Mouse (Mus musculus): ENCODE results near the gene Nceh1. TPM values are rescaled to one million over a fixed set of nuclear protein-coding genes. Genes with fewer than 3 reads are reported as not detected.
"Not testable (repeated sequence)": the region's sequence is repeated elsewhere in the genome, so short reads cannot be mapped to it uniquely, and the experiment has no call there.

Gene Nceh1
- polyA plus RNA-seq, 1 experiment from 2014 or later = 3.3 TPM

DNA sequence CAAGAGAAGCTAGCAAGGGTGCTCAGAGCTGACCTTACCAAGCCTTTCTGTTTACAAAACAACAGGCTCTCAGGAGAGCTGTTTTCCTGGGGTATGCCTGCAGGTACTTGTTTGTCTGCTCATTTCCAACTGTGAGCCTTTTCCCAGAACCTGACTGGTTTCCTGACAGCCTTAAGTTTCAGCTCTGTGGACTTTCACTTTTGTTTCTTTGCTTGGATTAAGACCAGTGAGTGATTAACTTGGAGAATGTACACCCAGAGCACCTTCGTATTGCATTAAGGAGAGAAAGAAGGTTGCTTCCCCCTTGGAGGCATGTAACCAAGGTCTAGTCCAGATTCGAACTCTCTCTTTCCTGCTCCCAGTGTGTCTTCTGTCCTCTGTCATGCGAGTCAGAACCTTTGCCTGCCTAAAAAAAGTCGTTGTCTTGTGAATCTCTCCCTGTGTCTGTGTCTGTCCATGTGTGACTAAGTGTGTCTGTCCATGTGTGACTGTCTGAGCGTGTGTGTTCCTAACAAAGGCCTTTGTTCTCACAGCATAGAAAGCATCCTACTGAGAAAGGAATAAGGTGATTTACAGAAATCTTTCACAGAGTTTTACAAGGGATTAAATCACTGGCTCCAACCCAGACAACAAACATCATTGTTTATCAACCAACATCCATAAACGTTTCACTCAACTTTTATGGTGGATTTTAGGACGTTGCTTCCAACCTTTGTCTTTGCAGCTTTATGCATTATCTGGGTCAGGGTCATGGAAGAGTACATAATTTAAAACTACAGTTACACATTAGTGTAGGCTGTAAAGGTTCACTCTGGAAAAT lies 90.4 kb downstream of the Nceh1 start:
- Histone ChIP-seq H3K36me3 (ENCODE audit: control insufficient read depth, insufficient read depth, low read length) (no peaks in the 10 kb centered on the region), H3K9ac (ENCODE audit: low read length) (no peak overlapping the region), H3K9me3 (ENCODE audit: control insufficient read depth, low read length) (no peaks in the 10 kb centered on the region), H3K27ac (ENCODE audit: low read depth, low read length) (no peak overlapping the region), H3K4me3 (ENCODE audit: low read depth, low read length) (no peak overlapping the region), H3K27me3 (ENCODE audit: control insufficient read depth, insufficient read depth, low read length) (no peaks in the 10 kb centered on the region), H3K4me2 (ENCODE audit: low read depth, low read length, severe bottlenecking) (no peak overlapping the region), H3K4me1 (replicated peaks; ENCODE audit: control insufficient read depth, insufficient read depth, low read length) (peaks cover 4% of the 10 kb centered on the region; the same call in 1 of the 2 replicates)
- 18% methylated on average over 7 of the region's 7 CpGs for WGBS
- no peak for ATAC-seq (replicated peaks; ENCODE audit: low FRiP score)
- no peak for DNase-seq (ENCODE audit: low spot score)

DNA sequence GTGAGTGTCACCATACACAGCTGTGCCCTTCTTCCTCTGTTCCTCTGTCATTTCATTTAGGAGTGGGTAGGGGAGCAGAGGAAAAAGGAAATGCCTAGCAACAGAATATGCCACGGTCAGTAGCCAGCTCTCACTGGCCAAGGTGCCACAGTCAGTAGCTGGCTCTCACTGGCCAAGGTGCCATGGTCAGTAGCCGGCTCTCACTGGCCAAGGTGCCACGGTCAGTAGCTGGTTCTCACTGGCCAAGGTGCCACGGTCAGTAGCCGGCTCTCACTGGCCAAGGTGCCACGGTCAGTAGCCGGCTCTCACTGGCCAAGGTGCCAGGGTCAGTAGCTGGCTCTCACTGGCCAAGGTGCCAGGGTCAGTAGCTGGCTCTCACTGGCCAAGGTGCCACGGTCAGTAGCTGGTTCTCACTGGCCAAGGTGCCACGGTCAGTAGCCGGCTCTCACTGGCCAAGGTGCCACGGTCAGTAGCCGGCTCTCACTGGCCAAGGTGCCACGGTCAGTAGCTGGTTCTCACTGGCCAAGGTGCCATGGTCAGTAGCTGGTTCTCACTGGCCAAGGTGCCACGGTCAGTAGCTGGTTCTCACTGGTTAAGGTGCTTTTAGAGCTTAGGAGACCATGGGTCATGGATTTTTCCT lies 96.6 kb downstream of the Nceh1 start:
- not testable (repeated sequence) for H3K4me2 ChIP-seq (ENCODE audit: low read depth, low read length, severe bottlenecking); H3K4me1 ChIP-seq (replicated peaks; ENCODE audit: control insufficient read depth, insufficient read depth, low read length); H3K4me3 ChIP-seq (ENCODE audit: low read depth, low read length); H3K27me3 ChIP-seq (ENCODE audit: control insufficient read depth, insufficient read depth, low read length); H3K9ac ChIP-seq (ENCODE audit: low read length); H3K36me3 ChIP-seq (ENCODE audit: control insufficient read depth, insufficient read depth, low read length); DNase-seq (ENCODE audit: low spot score); H3K9me3 ChIP-seq (ENCODE audit: control insufficient read depth, low read length); ATAC-seq (replicated peaks; ENCODE audit: low FRiP score); H3K27ac ChIP-seq (ENCODE audit: low read depth, low read length)
- WGBS = 95% methylated on average over 14 of the region's 14 CpGs

DNA sequence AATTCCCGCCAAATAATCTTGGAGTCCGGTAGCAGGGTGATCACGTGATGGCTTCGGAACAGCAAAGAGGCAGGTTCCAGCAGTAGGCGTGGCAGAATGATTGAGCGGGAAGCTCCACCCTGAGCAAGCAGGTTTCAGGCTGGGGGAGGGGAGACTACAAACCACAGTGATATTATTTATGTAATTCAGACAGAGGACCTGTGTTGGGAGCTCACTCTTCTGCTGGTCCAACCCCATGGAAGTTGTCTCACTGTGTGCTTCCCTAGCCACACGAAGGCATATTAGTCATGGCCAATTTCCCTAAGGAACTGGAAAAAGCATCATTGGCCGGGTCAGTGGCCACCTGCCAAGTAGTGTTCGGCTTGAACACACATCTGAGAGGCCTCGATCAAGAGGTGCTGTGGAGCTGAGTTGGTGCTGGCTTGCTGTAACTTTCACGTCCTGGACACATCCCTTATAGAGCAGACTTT lies 97.5 kb downstream of the Nceh1 start:
- Histone ChIP-seq H3K27ac (ENCODE audit: low read depth, low read length) (no peak overlapping the region), H3K4me3 (ENCODE audit: low read depth, low read length) (no peak overlapping the region), H3K9me3 (ENCODE audit: control insufficient read depth, low read length) (no peaks in the 10 kb centered on the region), H3K36me3 (ENCODE audit: control insufficient read depth, insufficient read depth, low read length) (no peaks in the 10 kb centered on the region), H3K9ac (ENCODE audit: low read length) (no peak overlapping the region), H3K4me2 (ENCODE audit: low read depth, low read length, severe bottlenecking) (no peak overlapping the region), H3K4me1 (replicated peaks; ENCODE audit: control insufficient read depth, insufficient read depth, low read length) (no peaks in the 10 kb centered on the region), H3K27me3 (ENCODE audit: control insufficient read depth, insufficient read depth, low read length) (no peaks in the 10 kb centered on the region)
- ATAC-seq (replicated peaks; ENCODE audit: low FRiP score) (no peak), DNase-seq (ENCODE audit: low spot score) (no peak)
- WGBS = 71% methylated on average over 11 of the region's 11 CpGs

DNA sequence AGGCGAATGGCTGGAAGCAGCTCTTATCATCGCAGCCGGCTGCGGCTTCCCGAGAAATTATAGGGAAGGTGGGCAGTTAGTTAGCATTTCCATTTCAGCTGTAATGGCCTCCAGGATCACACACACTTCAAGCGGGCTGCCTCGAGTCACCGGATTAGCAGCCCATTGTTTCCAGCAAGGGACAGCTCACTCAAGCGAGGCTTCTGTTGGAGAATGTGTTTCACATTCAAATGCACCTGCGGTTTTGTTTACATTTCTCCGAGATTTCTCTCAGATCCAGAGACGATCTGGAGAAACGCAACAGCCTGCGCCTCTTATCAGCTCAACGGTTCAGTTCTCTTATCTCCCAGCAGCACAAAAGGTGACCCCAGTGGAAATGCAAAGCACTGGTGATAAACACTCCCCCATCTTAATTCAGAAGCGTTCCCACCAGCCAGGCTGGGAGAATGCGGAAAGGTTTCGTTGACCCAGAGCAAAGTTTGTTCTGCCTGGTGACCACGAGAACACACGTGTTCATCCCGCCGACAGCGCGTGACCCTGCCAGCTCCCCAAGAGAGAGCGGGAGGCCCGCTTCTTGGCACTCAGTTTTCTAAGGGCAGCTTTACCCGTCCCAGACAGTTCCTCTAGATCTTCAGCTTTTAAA lies 100.4 kb downstream of the Nceh1 start:
- Histone ChIP-seq H3K4me3 (ENCODE audit: low read depth, low read length) (peak overlapping the region; percentile 23), H3K27me3 (ENCODE audit: control insufficient read depth, insufficient read depth, low read length) (no peaks in the 10 kb centered on the region), H3K36me3 (ENCODE audit: control insufficient read depth, insufficient read depth, low read length) (no peaks in the 10 kb centered on the region), H3K4me1 (replicated peaks; ENCODE audit: control insufficient read depth, insufficient read depth, low read length) (no peaks in the 10 kb centered on the region), H3K9me3 (ENCODE audit: control insufficient read depth, low read length) (no peaks in the 10 kb centered on the region), H3K9ac (ENCODE audit: low read length) (peak overlapping the region; percentile 41), H3K4me2 (ENCODE audit: low read depth, low read length, severe bottlenecking) (peak overlapping the region; percentile 50), H3K27ac (ENCODE audit: low read depth, low read length) (no peak overlapping the region)
- DNase-seq (ENCODE audit: low spot score) (peak; percentile 60), ATAC-seq (replicated peaks; ENCODE audit: low FRiP score) (peak; percentile 76)
- 1% methylated on average over 27 of the region's 27 CpGs for WGBS

DNA sequence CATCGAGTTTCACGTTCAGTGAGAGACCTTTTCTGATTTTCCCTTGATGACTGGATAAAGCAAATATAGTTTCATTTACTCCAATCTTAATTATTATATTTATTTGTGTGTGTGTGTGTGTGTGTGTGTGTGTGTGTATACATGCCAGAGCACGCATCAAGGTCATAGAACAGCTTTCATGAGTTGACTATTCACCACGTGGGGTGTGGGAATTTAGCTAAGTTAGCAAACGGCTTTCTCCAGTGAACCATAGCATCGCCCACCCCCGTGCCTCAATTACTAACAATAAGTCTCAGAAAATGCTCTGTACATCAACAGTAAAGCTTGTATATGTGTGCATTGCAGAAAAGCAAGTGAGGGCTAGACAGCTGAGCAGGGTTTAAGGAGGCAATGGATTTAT lies 101.0 kb downstream of the Nceh1 start:
- Histone ChIP-seq H3K4me1 (replicated peaks; ENCODE audit: control insufficient read depth, insufficient read depth, low read length) (no peaks in the 10 kb centered on the region), H3K27ac (ENCODE audit: low read depth, low read length) (no peak overlapping the region), H3K4me3 (ENCODE audit: low read depth, low read length) (no peak overlapping the region), H3K27me3 (ENCODE audit: control insufficient read depth, insufficient read depth, low read length) (no peaks in the 10 kb centered on the region), H3K9me3 (ENCODE audit: control insufficient read depth, low read length) (no peaks in the 10 kb centered on the region), H3K4me2 (ENCODE audit: low read depth, low read length, severe bottlenecking) (no peak overlapping the region; the same call in 1 of the 2 replicates), H3K9ac (ENCODE audit: low read length) (no peak overlapping the region), H3K36me3 (ENCODE audit: control insufficient read depth, insufficient read depth, low read length) (no peaks in the 10 kb centered on the region)
- 45% methylated on average over 7 of the region's 7 CpGs for WGBS
- DNase-seq (ENCODE audit: low spot score) (no peak), ATAC-seq (replicated peaks; ENCODE audit: low FRiP score) (no peak)

DNA sequence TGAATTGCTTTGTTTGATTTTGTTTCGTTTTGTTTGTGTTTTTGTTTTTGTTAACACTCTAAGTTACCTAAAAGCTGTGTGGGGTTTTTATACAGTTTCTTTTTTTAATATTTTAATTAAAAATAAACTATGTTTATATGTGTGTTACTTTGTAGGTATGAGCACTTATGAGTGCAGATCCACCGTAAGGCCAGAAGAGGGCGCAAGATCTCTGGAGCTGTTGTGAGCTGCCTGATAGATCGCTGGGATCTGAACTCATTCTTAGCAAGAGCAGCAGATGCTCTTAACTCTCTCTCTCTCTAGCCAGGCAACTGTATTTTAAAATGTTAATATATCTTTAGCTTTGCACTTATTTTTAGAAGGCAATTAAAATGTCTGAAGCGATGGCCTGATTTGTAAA lies 101.5 kb downstream of the Nceh1 start:
- H3K27ac ChIP-seq (ENCODE audit: low read depth, low read length) = no peak overlapping the region
- 87% methylated on average over 5 of the region's 5 CpGs for WGBS
- H3K4me1 ChIP-seq (replicated peaks; ENCODE audit: control insufficient read depth, insufficient read depth, low read length) = no peaks in the 10 kb centered on the region

DNA sequence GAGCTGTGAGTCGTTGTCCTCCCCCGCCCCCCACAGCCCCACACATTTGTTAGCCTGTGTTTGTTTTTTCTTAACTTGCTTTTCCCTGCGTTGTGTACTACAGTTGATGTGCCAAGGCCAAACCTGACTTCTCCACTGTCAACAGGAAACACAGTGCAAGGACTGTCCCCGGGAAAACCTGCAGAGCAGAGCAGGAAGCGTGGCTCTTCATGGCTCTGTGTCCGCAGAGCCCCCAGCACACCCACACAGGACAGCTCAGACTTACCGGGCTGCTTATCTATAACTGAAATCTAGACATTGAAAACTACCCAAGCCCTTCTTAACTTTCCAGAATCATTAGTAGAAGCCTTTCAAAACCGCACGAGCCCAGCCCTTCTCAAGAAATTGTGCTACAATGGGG lies 102.3 kb downstream of the Nceh1 start:
- Histone ChIP-seq H3K9me3 (ENCODE audit: control insufficient read depth, low read length) (no peaks in the 10 kb centered on the region), H3K36me3 (ENCODE audit: control insufficient read depth, insufficient read depth, low read length) (no peaks in the 10 kb centered on the region)
- WGBS = 82% methylated on average over 9 of the region's 9 CpGs

More for the DNA sequence above, 101.5 kb downstream of the Nceh1 start:
- Histone ChIP-seq H3K9me3 (ENCODE audit: control insufficient read depth, low read length) (no peaks in the 10 kb centered on the region), H3K4me2 (ENCODE audit: low read depth, low read length, severe bottlenecking) (no peak overlapping the region), H3K9ac (ENCODE audit: low read length) (no peak overlapping the region), H3K4me3 (ENCODE audit: low read depth, low read length) (no peak overlapping the region), H3K27me3 (ENCODE audit: control insufficient read depth, insufficient read depth, low read length) (no peaks in the 10 kb centered on the region), H3K36me3 (ENCODE audit: control insufficient read depth, insufficient read depth, low read length) (no peaks in the 10 kb centered on the region)
- no peak for DNase-seq (ENCODE audit: low spot score)
- no peak for ATAC-seq (replicated peaks; ENCODE audit: low FRiP score)

DNA sequence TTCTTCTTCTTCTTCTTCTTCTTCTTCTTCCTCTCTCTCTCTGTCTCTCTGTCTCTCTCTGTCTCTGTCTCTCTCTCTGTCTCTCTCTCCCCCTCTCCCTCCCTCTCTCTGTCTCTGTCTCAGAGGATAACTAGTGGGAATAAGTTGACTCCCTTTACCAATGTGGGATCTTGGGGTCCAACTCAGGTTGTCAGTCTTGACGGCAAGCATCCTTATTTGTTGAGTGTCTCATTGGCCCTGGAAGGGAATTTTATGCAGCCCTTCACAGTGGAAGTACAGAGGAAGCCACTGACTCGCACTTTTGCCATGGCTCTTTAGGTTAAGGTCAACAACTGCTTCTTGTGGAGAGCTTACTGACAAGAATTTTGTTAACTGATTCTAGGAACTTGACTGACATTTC lies 105.5 kb downstream of the Nceh1 start:
- H3K4me3 ChIP-seq (ENCODE audit: low read depth, low read length) = no peak overlapping the region
- H3K36me3 ChIP-seq (ENCODE audit: control insufficient read depth, insufficient read depth, low read length) = no peaks in the 10 kb centered on the region
- H3K9me3 ChIP-seq (ENCODE audit: control insufficient read depth, low read length) = no peaks in the 10 kb centered on the region
- DNase-seq (ENCODE audit: low spot score) (no peak), ATAC-seq (replicated peaks; ENCODE audit: low FRiP score) (no peak)
- no peaks in the 10 kb centered on the region for H3K4me1 ChIP-seq (replicated peaks; ENCODE audit: control insufficient read depth, insufficient read depth, low read length)
- no peak overlapping the region for H3K9ac ChIP-seq (ENCODE audit: low read length)
- no peaks in the 10 kb centered on the region for H3K27me3 ChIP-seq (ENCODE audit: control insufficient read depth, insufficient read depth, low read length)
- WGBS = 79% methylated on average over 2 of the region's 2 CpGs
- H3K27ac ChIP-seq (ENCODE audit: low read depth, low read length) = no peak overlapping the region
- H3K4me2 ChIP-seq (ENCODE audit: low read depth, low read length, severe bottlenecking) = no peak overlapping the region

More for the DNA sequence above, 102.3 kb downstream of the Nceh1 start:
- Histone ChIP-seq H3K9ac (ENCODE audit: low read length) (no peak overlapping the region), H3K27ac (ENCODE audit: low read depth, low read length) (no peak overlapping the region), H3K27me3 (ENCODE audit: control insufficient read depth, insufficient read depth, low read length) (no peaks in the 10 kb centered on the region), H3K4me2 (ENCODE audit: low read depth, low read length, severe bottlenecking) (no peak overlapping the region), H3K4me3 (ENCODE audit: low read depth, low read length) (no peak overlapping the region), H3K4me1 (replicated peaks; ENCODE audit: control insufficient read depth, insufficient read depth, low read length) (no peaks in the 10 kb centered on the region)
- no peak for DNase-seq (ENCODE audit: low spot score)
- ATAC-seq (replicated peaks; ENCODE audit: low FRiP score) = no peak

Data from forebrain, embryonic 11.5 days (tissue).